Mouse (Mus musculus) testis, postnatal 10 days (tissue): Measurements from ENCODE around the gene Ccdc73.

ENCODE experiments used
- DNase-seq: peaks from one replicate; pipeline ENCODE4 v3.0.0; 2021; ENCODE audit warnings: low spot score

Ccdc73 gene

GRCm38 (mm10) chr2:105028806-105029205 is 161.2 kb downstream of the Ccdc73 start:
- no peak for DNase-seq

DNA sequence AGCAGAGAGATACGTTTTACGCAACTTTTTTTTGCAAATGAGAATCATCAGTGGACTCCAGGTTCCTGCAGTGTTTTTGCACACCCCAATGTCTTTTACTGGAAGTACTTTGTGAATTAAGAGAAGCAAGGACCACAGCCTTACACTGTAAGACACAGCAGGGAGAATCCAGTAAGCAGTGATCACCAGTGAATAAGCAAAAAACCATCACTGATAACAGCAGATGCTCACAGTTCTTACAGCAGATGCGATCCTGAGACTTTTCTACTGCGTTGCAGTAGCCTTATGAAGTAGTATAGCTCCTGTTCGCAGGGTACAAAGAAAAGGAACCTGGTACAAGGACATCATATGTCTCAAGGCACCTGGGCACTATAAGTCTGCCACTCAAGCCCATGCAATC is 162.9 kb downstream of the Ccdc73 start:
- DNase-seq = no peak

- DNase-seq = no peak
Measured at GRCm38 (mm10) chr2:105034084-105034483, 166.5 kb downstream of the Ccdc73 start.

- DNase-seq = no peak
Measured at GRCm38 (mm10) chr2:105035985-105036384, 168.4 kb downstream of the Ccdc73 start.

- DNase-seq = no peak
Measured at GRCm38 (mm10) chr2:105036401-105037070, 168.9 kb downstream of the Ccdc73 start.

DNA sequence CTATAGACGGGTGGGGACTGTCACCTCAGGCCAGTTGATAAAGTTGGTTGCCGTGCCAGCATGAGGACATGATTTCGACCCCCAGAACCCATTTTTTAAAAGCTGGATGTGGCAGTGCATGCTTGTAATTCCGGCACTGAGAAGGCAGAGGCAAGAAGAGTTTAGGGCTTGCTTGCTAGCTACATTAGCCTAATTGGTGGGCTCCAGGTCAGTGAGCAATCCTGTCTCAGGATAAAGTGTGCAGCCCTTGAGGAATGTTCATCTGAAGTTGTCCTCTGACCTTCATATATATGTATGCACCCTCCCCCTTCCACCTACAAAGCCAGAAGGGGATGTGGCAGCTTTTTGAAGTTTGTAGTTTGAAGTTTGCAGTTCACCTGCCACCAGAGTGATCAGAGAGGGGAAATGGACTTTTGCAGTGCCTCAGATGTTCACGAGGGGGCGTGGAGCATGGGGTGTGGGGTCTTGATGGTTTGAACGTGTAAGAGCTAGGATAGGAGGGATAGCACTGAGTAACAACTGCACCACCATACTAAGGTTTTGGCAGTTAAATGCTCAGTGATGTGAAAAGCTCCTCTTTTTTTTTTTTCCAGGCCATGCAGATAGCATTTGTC is 170.5 kb downstream of the Ccdc73 start:
- no peak for DNase-seq

- no peak for DNase-seq
Measured at GRCm38 (mm10) chr2:105038879-105039278, 171.3 kb downstream of the Ccdc73 start.

- no peak for DNase-seq
Measured at GRCm38 (mm10) chr2:105040859-105041258, 173.3 kb downstream of the Ccdc73 start.

- no peak for DNase-seq
Measured at GRCm38 (mm10) chr2:105043152-105043551, 175.5 kb downstream of the Ccdc73 start.

GRCm38 (mm10) chr2:105048301-105048700 is 180.7 kb downstream of the Ccdc73 start:
- DNase-seq = no peak

DNA sequence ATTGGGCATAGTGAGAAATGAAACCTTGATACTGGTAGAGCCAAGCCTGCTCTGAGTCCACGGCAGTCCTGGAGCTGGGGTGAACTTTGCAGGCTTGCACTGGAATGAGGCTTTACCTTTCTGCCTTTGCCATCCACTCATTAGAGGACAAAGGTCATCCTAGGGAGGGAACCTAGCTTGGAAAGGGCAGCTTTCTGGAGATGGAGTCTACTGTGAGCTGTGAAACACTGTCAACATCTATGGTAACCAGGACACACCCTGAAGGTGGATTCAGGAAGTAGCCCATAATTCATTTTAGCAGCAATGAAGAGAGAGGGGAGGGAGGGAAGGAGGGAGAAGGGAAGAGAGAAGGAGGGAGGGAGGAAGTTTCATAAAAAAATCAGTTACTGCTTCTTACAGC is 187.9 kb downstream of the Ccdc73 start:
- no peak for DNase-seq

DNA sequence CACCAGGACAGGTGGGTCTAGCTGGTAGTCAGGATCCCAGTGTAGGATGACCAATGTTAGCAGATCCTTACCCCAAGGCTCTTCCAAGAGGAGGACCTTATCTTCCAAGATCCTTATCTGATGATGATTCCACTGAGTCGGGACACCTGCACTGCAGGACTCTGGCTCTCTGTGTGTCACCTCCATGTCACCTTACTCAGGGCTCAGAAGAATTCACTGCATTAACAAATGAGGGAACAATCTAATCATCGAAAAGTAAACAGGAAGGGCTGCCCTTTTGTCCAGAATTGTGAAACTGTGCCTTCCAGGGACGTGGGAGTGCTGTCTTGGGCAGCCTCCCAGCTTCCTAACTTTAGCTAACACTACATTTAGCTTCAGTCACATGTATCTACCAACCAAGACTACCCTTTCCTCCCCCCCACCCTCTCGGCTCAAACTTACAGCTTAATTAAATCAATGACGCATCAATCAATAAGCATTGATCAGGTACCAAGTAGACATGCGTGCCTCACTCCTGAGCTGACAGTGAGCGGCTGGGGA is 191.0 kb downstream of the Ccdc73 start:
- no peak for DNase-seq

DNA sequence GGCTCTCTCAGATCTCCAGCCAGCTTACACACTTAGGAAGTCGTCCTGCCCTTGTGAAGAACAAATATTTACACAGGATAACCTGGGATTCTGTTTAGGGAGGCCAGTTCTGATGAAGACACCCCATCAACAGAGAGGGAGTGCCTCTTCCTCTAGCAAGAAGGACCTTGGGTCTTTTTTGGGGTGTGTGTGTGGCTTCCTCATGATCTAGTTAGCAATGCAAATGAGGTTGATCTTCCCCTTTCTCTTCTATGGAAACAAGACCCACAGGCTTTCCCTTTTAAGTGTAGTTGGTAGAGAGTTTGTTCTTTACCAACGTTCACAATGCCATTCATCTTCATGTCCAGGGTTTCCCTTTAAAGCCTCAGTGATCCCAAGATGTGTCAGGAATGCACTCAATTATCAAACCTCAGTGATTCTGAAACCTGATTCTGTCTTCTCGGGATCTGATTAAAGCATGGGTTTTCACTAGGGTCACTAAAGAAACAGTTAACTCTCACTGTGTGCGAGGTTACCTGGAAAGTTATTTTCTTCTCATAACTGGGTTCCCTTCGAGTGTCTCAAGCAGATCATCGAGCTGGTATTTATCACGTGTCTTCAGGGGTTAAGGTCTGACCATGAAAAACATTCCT is 195.3 kb downstream of the Ccdc73 start:
- DNase-seq = no peak
